Mouse (Mus musculus): ENCODE measurements around the gene Olfr986. TPM values are rescaled to one million over a fixed set of nuclear protein-coding genes. Genes with fewer than 3 reads are reported as not detected.

Olfr986 gene
- total RNA-seq, 2 experiments from 2014 or later, result not detected

- no peak for DNase-seq
- intact Hi-C loops (cut with DNase I), result no loop called here
Observed at GRCm38 (mm10) chr9:40231019-40231418, 50.3 kb downstream of the Olfr986 start.

- no peak for DNase-seq
- intact Hi-C loops (cut with DNase I), result no loop called here
Observed at GRCm38 (mm10) chr9:40234233-40235072, 53.7 kb downstream of the Olfr986 start.

GRCm38 (mm10) chr9:40235220-40235619 is 54.5 kb downstream of the Olfr986 start:
- intact Hi-C loops (cut with DNase I), result no loop called here
- no peak for DNase-seq

Other genes with a start within 250 kb of the Olfr986 start
- gene Olfr974, start 243.4 kb upstream of the Olfr986 start, total RNA-seq (2021), result not detected
- gene Olfr975, start 228.9 kb upstream of the Olfr986 start, total RNA-seq (2021), result not detected
- not detected for gene Olfr976, start 219.8 kb upstream of the Olfr986 start, total RNA-seq (2021)
- gene Olfr978, start 188.8 kb upstream of the Olfr986 start, total RNA-seq (2021), result not detected
- gene Olfr979, start 177.5 kb upstream of the Olfr986 start, total RNA-seq (2021), result not detected
- gene Olfr980, start 171.3 kb upstream of the Olfr986 start, total RNA-seq (2021), result not detected
- gene Olfr981, start 159.5 kb upstream of the Olfr986 start, total RNA-seq (2021), result not detected
- gene Olfr982, start 107.1 kb upstream of the Olfr986 start, total RNA-seq (2021), result not detected
- not detected for gene Olfr983, start 87.3 kb upstream of the Olfr986 start, total RNA-seq (2021)
- not detected for gene Olfr984, start 66.7 kb upstream of the Olfr986 start, total RNA-seq (2021)
- not detected for gene Olfr985, start 50.7 kb upstream of the Olfr986 start, total RNA-seq (2021)
- gene Tmem225, start 32.8 kb upstream of the Olfr986 start, total RNA-seq (2021), result not detected
- 1 to 10 TPM; 1.4 to 1.6 TPM for gene Zfp202, start 11.4 kb downstream of the Olfr986 start, total RNA-seq (2021)
- 1 to 10 TPM; 2.1 to 2.3 TPM for gene Scn3b, start 88.3 kb downstream of the Olfr986 start, total RNA-seq (2021)